Mouse (Mus musculus) right cerebral cortex, postnatal 25 days (tissue): Measurements from ENCODE around the gene Shld1.
A peak's percentile ranks its signal among the peaks of the same experiment; 100 is the strongest.

Source experiments
- DNase-seq: peaks from one replicate; pipeline ENCODE4 v3.0.0; 2022

Shld1 gene

DNA sequence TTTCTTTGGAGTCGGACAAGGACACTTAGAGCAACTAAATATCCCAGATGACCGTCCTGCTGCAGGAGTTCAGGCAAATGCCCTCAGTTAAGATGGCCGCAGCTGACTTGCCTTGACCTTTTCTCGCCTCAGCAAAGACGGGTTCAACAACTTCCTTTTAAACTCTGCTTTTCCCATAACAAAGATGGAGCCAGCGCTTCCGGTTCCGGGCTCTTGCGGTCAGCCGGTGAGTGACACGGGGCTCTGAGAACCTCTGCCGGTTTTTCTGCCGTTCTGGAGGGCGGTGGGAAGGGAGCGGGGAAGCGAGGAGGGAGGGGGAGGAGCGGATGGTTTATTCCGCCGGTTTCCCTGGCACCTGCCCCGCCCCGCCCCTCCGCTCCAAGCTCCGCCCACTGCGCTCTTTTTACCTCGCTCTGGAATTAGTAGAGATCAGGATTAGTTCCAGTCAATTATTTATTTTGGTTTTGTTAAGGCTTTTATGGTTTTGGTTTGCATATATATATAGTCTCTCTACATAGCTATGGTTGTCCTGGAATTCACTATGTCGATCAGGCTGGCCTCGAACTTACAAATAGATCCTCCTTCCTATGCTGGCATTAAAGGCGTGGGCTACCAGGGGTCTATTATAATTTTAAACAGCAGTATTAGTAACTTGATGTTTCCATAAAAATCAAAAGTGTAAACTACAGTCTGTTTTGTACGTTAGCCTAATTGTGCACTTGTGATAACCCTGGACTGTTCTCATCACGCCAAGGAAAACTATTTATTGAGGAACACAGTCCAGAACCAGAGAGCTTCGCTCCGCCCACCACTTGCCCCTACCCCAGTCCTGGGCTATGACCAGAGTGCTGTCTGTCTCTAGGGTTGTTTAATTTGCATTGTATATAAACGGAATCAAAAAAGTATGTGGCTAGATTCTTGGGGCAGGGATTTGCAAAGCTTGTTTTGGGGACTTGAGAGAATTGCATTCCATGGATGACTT is at the start of gene Shld1:
Gene Shld1 (plus strand): TSS at position 176 of the 982 bp plus-strand sequence.
- peak; percentile 88 for DNase-seq

DNA sequence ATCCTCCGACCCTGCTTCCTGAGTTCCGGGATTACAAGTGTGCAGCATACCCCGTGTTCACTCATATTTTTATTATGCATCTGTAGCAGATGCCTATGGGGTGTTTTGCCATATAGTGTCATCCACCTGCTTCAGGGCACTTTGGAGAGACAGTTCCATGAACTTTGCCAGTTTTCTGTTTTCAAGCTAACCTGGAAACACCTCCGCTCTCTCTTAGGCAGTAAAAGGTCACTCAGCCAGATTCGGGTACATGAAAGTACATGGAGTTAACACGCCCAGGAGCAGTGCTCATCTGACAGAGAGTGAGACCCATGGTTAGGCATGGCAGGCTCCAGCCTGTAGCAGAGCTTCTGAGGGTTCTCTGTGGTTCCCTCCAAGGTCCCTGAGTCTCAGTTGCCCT is 48.4 kb upstream of the Shld1 start:
- DNase-seq, result no peak

DNA sequence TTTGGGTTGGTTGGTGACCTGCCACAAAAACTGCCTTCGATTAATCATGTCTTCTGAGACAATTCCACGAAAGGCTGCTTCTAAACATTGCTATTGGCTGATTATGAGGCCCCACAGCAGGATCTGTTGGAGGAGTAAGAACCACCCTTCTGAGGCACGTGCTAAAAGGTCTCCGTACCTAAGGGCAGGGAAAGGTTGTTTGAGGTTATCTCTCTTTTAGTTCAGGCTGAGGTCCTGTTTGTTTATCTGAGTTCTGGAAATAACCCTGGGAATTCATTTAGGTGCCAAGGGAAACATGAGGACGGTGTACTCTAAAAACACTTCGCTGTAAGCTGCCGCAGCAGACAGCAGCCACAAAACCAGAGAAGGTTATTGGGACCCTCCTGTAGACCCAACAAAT is 47.4 kb upstream of the Shld1 start:
- no peak for DNase-seq

DNA sequence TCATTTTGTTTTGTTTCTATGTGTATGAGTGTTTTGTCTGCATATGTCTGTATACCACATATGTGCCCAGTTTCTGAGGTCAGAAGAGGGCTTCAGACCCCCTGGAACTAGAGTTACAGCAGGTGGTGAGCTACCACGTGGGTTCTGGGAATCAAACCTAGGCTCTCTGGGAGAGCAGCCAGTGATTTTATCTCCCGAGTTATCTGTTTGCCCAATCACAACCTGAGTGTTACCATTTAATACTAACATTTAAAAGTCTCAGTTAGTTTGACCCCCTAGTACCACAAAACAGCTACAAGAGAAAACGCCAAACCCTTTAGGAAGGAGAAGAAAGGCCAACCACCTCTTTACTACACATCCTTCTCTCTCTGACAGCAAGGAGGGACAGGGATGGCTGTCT is 45.5 kb upstream of the Shld1 start:
- DNase-seq, result no peak

DNA sequence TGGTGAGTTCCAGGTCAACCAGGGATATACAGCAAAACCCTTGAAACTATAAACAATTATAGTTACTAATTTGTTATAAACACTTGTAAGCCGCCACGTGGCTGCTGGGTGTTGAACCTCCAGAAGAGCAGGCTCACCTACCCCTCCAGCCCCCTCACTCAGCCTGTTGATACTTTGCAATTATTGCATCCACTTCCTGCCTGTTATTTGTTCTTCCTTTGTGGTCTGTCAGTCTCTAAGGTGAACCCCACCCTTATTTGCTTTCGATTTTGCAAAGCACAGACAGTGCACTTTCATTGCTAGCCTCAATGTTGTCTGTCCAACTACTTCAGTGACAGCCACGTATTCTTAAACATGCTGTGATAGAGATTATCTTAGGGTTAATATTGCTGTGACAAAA is 43.6 kb upstream of the Shld1 start:
- DNase-seq, result no peak

DNA sequence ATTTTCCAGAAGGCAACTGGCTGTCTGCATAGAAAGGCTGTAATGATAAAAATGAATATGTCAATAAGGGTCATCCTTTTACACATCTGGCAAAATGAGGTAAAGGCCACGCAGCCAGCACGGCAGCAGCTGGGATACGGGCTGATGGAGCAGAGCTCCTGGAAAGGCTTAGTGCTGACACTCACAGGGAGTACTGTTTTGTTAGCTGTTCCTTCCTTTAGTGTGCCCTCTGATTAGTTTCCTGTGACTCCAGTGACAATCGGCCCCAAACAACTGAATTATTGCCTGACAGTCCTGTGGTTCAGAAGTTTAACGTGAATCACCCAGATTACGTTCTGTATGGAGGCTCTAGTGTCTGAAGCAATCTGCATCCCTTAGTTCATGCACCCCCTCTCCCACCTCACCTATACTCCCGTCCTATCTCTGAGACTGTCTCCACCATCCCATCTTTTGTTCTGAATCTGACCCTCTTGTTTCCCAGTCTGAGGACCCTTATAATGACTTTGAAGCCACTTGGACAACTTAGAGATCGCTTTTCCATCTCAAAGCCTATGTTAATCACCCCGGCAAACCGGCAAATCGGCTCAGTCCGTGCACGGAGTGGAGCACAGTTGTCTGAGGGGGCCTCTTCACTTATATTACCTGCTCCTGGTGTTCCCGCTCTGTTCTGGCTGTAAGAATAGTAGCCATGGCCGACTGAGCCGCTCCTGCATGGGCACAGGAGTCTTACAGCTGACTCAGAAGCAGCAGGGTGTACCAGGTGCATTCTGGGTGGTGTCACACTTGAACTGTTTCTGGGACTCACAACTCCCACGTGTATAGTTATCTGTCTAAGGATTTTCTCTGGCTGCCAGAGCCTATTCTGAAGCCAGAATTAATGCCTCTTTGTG is 39.6 kb upstream of the Shld1 start:
- no peak for DNase-seq

DNA sequence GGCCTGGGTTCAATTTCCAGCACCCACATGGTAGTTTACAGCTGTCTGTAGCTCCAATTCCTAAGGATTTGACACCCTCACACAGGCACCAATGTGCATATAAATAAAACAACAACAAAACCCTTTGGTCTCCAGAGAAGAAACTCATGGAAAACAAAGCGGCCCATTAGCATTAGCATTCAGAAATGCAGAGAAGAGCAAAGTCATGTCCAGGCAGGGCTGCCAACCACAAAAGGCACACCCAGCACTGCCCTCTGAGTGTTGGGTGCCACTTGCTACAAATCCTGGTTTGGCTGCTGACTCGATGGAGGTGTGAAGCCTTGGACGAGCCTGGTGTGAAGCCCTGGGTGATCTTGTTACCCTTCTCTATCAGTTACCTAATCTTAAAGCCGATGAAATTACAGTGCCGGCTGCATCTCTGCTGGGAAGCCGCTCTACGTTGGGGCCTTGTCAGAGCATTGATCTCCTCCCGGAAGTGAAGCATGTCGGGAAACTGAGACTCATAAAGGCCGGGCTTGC is 37.3 kb upstream of the Shld1 start:
- DNase-seq, result no peak

DNA sequence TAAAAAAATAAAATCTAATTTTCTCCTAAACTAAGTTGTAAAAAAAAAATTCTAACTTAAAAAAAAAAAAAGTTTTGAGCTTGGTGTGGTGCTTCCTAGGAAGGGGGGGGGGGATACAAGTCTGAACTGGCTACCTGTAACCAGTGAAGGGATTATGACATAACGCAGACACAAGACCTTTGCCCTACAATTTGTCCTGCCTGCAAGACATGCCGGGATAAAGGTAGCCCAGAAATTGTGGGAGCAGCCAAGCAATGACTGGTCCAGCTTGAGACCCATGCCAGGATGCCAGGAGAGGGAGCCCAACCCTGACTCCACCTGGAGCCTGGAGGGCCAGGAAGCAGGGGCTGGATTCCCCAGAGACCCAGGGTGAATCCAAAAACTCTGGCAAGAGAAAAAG is 36.2 kb upstream of the Shld1 start:
- DNase-seq, result no peak

DNA sequence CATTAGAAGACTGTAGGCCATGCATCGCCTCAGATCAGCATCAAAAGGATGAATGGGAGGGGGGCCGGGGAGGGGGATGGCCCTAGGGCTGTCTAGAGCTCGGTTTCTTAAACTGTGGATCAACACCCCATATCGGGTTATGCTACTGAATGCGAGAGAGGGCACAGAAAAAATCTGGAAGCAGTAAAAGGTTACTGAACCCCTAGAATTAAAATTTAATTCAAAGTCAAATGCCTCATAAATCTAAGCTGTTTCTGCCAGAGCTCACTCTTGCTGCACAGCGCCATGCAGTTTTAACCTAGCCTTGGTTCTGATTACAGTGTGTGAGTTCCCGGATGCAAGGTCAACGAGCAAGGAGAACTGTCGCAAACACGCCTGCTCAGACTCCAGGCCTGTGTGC is 34.3 kb upstream of the Shld1 start:
- no peak for DNase-seq

DNA sequence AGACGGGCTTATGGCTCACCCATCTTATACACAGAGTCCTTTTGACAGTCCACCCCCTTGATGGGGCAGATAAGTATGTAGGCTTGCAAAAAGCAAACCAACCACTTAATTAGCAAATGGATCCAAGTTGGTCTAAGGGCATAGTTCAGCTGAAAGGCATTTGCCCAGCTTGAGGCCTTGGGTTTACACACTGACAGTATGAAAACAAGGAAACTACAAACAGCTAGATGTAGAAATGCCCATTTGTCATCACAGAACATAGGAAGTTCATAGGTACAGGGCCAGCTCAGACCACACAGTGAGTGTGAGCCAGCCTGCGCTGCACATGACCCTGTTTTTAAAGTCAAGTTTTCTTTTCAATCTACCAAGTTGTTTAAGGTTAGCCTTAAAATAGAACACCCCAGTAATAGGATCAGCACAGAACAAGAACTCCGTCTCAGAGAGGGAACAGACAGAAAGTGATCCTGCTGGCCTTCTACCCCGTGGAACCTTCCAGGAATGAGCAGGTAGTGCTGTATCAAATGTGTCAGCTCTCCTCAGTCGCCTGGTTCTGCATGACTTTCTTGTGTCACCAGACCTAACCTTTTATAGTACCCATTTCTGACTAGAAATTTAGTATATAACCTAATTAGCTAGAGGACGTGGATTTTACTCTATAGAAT is 31.8 kb upstream of the Shld1 start:
- no peak for DNase-seq

DNA sequence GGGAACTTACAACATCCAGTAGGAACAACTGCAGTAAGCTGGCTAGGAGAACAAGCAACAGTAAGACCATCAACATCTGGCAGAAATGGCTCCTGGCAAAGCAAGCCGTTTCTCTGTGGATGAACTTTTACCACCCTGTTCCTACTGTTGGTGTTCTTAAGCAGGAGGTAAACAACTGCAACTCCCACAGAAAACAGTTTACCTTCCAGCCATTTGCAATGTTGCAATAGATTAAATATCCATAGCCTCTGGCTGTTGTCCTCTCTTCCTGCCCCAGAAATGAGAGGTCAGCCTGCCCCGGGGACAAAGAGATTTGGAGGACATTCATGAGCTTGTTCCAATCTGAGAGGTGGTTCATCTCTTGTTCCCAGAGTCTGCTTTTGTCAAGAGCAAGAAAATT is 29.5 kb upstream of the Shld1 start:
- DNase-seq, result no peak

DNA sequence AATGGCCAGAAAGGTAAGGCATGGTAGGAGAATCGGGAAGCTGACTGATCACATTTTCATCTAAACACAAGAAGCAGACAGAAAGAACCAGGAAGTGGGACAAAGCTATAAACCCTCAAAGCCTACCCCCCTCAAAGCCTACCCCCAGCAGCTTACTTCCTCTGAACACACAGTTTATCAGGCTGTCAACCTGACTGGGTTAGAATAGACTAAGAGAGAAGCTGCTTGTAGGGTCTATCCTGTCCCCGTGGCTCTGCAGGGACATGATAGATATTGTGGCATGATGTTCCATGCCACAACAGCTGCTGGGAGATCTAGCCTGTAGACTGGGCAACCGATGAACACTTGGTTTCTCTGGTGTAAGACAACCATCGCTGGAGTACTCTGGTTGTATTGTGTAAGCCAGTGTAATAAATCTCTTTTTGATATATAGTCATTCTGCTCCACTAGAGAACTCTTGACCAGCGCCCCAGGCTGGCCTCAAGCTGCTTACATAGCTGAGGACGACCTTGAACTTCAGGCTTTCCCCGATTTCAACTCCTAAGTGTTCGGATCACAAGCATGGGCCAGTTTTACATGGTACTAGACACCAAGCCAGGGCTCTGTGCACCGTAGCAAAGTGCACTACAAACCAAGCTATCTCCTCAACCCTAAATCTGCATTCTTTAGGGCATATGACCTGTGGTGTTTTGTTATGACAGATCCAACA is 28.2 kb upstream of the Shld1 start:
- no peak for DNase-seq

DNA sequence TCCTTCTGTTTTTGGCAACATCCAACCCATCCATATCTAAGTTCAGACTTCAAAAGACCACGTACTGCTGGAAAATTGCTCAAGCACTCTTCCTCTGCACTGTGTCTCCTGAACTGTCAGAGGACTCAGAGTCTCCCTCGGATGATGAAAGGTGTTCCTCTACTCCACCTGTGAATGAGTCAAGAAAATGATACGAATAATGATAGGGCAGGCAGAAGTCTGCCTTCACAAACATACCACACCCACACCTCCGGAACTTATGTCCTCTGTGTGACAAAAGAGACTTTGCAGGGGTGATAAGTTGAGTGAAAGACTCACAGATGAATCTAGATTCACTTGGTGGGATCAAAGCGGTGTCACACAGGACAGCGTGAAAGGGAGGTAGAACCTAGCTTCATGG is 17.6 kb upstream of the Shld1 start:
- DNase-seq, result no peak

DNA sequence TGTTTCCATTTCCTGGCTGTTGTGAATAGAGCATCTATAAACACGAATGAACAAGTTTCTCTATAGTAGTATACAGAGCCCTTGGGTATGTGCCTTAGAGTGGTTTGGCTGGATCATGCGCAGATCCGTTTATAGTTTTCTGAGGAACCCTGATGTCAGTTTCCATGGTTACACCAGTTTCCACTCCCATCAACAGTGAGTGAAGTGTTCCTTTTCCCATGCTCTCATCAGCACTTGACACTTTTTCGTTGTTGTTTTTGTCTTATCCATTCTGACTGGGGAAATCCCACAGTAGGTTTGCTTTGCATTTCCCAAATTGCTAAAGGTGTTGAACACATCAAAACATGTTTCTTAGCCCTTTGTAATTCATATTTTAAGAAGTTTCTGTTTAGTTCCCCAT is 16.4 kb upstream of the Shld1 start:
- DNase-seq, result no peak

DNA sequence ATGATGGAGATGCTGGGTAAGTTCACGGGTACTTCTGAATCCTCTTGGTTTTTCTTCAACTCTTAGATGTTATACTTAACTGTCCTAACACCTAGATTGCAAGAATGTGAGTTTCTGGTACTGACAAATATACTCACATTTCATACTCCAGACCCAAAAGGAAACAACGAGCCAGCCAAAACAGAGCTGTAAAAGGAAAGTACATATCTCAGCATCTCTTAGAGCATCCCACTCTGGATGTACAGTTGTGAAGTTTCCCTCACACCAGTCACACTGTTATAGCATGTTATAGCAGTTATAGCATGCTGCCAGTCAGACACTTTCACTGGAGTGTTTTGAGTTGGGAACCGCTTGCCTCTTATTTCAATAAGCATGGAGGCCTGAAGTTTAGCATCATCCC is 14.6 kb upstream of the Shld1 start:
- no peak for DNase-seq

DNA sequence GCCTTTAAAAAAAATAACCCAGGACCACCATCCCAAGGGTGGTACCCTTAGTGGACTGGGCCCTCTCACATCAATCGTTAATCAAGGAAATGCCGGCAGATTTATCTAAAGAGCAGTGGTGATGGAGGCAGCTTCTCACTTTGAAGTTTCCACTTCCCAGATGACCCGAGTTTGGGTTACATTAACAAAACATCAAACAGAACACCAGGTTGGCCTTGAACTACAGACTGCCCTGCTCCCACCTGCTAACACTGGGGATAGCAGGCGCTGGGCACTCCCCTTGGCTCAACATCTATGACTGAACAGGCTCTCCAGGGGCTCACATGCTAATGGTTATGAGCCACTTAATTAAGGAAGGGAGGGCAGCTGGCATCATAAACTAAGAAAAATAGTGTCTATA is 10.6 kb upstream of the Shld1 start:
- no peak for DNase-seq

DNA sequence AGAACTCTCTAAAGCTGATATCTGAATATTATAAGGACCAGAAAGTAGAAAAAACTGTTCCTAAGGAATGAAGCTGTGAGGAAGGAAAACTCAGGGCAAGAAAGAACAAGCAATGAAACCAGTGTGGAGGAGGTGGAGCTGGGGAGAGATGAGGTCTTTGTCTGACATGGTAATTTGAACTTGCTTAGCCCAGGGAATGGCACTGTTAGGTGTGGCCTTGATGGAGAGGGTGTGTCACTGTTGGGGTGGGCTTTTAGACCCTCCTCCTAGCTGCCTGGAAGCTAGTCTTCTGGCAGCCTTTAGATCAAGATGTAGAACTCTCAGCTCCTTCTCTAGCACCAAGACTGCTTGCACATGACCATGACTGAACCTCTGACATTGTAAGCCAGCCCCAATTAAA is 1.7 kb upstream of the Shld1 start:
- DNase-seq, result no peak

DNA sequence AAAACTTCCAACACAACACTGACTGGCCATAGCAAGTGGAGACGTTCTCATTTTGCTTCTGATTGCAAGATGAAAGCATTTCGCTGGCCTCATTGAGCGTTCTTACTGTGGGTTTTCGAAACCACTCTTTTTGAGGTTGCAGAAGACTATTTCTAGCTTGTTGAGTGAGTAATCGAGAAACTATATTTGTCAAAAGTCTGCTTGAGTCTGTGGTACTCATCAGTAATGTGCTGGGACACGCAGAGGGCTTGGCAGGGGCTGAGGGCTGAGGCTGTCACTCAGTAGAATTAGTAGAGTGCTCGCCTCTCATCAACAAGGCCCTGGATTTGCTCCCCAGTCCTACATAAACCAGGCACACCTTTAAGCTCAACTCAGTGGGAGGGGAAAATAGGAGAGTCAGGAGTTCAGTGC is 1.9 kb downstream of the Shld1 start:
- DNase-seq, result peak; percentile 43

DNA sequence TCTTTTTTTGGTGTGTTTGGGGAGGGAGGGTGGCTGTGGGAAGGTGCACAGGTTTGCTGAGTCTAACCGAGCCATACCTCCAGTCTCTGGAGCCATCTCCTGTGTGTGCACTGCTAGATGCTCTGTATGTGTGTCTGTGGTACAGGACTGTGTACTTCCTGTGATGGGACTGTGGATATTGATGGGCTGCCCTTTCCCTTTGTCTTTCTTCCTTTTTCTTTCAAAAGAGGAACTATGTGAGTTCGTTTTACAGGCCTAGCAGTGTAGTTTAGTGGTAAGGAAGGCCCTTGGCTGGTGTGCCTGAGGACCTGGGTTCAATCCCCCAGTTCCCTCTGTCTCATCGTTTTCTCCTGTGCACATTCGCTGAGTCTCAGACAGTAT is 2.4 kb downstream of the Shld1 start:
- DNase-seq, result no peak

DNA sequence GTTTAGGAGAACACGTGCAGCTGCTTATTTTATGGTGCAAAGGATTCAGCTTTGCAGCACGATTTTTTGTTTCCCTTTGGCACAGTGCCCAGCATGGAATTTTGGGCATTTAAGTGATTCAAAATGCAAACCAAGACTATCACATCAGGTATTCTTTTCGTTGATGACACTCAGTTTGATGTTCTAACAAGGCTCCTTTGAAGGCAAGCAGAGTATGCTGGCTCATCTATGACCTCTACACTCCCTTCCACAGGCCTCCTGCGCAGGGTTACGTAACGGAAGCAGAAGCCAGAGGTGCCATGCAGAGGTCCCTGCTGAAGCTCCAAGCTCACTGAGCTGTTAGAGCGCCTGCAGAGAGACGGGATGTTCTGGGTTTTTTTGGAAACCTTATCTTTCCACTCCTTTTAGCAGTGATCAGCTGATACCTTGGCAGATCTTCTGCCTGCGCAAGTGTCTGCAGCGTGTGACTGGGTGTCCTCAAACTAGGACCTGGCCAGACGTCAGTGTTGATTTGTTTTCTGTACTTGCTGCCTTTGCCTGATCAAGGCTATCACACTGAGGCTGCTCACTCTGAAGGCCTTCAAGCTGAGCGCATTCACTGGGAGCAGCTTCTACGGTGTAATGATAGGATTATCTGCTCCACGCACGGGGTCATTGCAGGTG is 3.0 kb downstream of the Shld1 start:
- DNase-seq, result peak; percentile 50

DNA sequence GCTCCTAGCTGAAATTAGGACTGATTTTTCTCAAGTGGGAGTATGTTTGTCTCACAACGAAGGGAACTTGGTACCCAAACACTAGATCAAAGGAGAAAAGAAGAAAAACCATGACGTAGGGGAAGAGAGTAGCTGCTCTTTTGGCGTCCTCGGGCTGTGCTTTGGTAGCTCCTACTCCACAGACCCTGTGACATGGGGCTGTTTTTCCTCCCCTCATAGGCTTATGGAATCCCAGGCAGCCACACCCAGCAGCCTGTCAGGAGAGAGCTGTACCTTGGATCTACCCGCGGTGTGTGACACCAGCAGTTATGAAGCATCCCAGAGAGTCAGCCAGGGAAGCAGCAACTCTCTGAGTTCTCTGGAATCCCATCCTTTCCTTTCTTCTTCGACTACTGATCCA is 5.0 kb downstream of the Shld1 start:
- DNase-seq, result no peak

DNA sequence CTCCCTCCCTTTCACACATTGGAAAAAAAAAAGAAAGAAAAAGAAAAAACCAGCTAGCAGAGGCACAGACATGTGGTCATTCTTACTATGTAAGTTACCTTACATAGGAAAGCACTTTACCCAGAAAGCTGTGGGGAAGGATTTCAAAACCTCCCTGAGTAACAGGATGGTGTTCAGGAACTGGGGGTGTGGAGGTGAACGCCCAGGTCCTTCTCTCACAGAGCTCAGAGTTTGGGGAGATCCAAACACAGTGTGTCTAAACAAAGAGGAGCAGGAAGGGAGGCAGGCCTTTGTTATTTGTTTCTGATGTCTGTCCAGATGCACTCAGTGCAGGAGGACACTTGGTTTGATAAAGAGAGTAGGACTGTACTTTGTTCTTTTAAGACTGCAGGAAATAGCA is 5.6 kb downstream of the Shld1 start:
- no peak for DNase-seq
